Mouse (Mus musculus) lung, adult 2 months (tissue): ENCODE results near the gene Chst10. TPM values are rescaled to one million over a fixed set of nuclear protein-coding genes. Genes with fewer than 3 reads are reported as not detected.

Experiments
- DNase-seq: peaks from one replicate; pipeline ENCODE4 v3.0.0; 2022
- H3K4me1 ChIP-seq: fragments of 200-500 bp; 2 replicates; pipeline ENCODE4 v1.6.1; 2011; ENCODE audit warnings: low read length; ENCODE audit not compliant: control insufficient read depth, insufficient read depth
- H3K4me3 ChIP-seq: fragments of 200-500 bp; replicated peaks from 2 replicates; pipeline ENCODE3; 2011; ENCODE audit warnings: low read depth, mild to moderate bottlenecking, control low read depth, low read length; ENCODE audit errors: extremely low read depth
- CTCF ChIP-seq: fragments of 200-500 bp; IDR thresholded peaks from 2 replicates; pipeline ENCODE4 v1.5.1; 2011; ENCODE audit warnings: mild to moderate bottlenecking, low read length, control low read depth; ENCODE audit not compliant: insufficient read depth
- POLR2A ChIP-seq: fragments of 200-500 bp; IDR thresholded peaks from 2 replicates; pipeline ENCODE4 v1.6.1; 2011; ENCODE audit warnings: low read depth, mild to moderate bottlenecking, control low read depth, low read length, borderline replicate concordance; ENCODE audit errors: extremely low read depth
- WGBS: fragments of 180-500 bp; shearing (Covaris S2); methylation state at CpG from one replicate; pipeline ENCODE4 v1.1.7; 2018; 5-methylcytosine and 5-hydroxymethylcytosine counted together
- polyA plus RNA-seq: library from polyadenylated mRNA; depleted of rRNA; stranded (reverse); fragments of >200 nt; gene quantifications from 2 replicates; pipeline ENCODE4 v1.2.3, GENCODE M21; 2012

Gene Chst10
- polyA plus RNA-seq, 1 experiment = 0.32 TPM

- Histone ChIP-seq H3K4me3 (no peak overlapping the region), H3K4me1 (no peaks in the 10 kb centered on the region)
- 80% methylated on average over 5 of the region's 5 CpGs for WGBS
- TF ChIP-seq CTCF = no peak
- no peak for TF ChIP-seq POLR2A
- no peak for DNase-seq
Measured at GRCm38 (mm10) chr1:38891444-38891843, 6.5 kb downstream of the Chst10 start.

- 89% methylated on average over 6 of the region's 6 CpGs for WGBS
- H3K4me3 ChIP-seq = no peak overlapping the region
- TF ChIP-seq CTCF (no peak), POLR2A (no peak)
- H3K4me1 ChIP-seq = no peaks in the 10 kb centered on the region
- DNase-seq = no peak
Measured at GRCm38 (mm10) chr1:38888803-38889202, 9.2 kb downstream of the Chst10 start.

GRCm38 (mm10) chr1:38887011-38887410 lies 10.9 kb downstream of the Chst10 start:
- no peak for DNase-seq
- Histone ChIP-seq H3K4me3 (no peak overlapping the region), H3K4me1 (no peaks in the 10 kb centered on the region)
- 55% methylated on average over 6 of the region's 6 CpGs for WGBS
- TF ChIP-seq POLR2A (no peak), CTCF (no peak)

- Histone ChIP-seq H3K4me3 (no peak overlapping the region), H3K4me1 (no peaks in the 10 kb centered on the region)
- TF ChIP-seq POLR2A = no peak
- no peak for TF ChIP-seq CTCF
- DNase-seq = no peak
- WGBS = 62% methylated on average over 2 of the region's 2 CpGs
Measured at GRCm38 (mm10) chr1:38886602-38887001, 11.4 kb downstream of the Chst10 start.

GRCm38 (mm10) chr1:38885956-38886355 lies 12.0 kb downstream of the Chst10 start:
- Histone ChIP-seq H3K4me3 (no peak overlapping the region), H3K4me1 (no peaks in the 10 kb centered on the region)
- no peak for TF ChIP-seq CTCF
- no peak for TF ChIP-seq POLR2A
- WGBS = 64% methylated on average over 2 of the region's 2 CpGs
- no peak for DNase-seq

GRCm38 (mm10) chr1:38883766-38884165 lies 14.2 kb downstream of the Chst10 start:
- 72% methylated on average over 9 of the region's 9 CpGs for WGBS
- Histone ChIP-seq H3K4me3 (no peak overlapping the region), H3K4me1 (no peaks in the 10 kb centered on the region)
- TF ChIP-seq POLR2A = no peak
- no peak for TF ChIP-seq CTCF
- no peak for DNase-seq

- TF ChIP-seq POLR2A = no peak
- WGBS = 72% methylated on average over 4 of the region's 4 CpGs
- Histone ChIP-seq H3K4me1 (no peaks in the 10 kb centered on the region), H3K4me3 (no peak overlapping the region)
- DNase-seq = no peak
Measured at GRCm38 (mm10) chr1:38882746-38883145, 15.2 kb downstream of the Chst10 start.

GRCm38 (mm10) chr1:38881366-38881765 lies 16.6 kb downstream of the Chst10 start:
- WGBS = 48% methylated on average over 4 of the region's 4 CpGs
- TF ChIP-seq POLR2A (no peak), CTCF (no peak)
- Histone ChIP-seq H3K4me3 (no peak overlapping the region), H3K4me1 (no peaks in the 10 kb centered on the region)
- no peak for DNase-seq

GRCm38 (mm10) chr1:38876671-38877382 lies 21.1 kb downstream of the Chst10 start:
- WGBS = 53% methylated on average over 5 of the region's 5 CpGs
- no peak for DNase-seq
- TF ChIP-seq POLR2A (no peak), CTCF (no peak)
- Histone ChIP-seq H3K4me3 (no peak overlapping the region), H3K4me1 (no peaks in the 10 kb centered on the region)

GRCm38 (mm10) chr1:38873911-38874310 lies 24.1 kb downstream of the Chst10 start:
- DNase-seq = no peak
- TF ChIP-seq POLR2A (no peak), CTCF (no peak)
- 77% methylated on average over 5 of the region's 5 CpGs for WGBS
- Histone ChIP-seq H3K4me1 (no peaks in the 10 kb centered on the region), H3K4me3 (no peak overlapping the region)
